Mouse (Mus musculus) lung, postnatal 36 days (tissue): ENCODE measurements around the gene Slc41a3.

Experiments used
- DNase-seq: peaks from one replicate; pipeline ENCODE4 v3.0.0; 2022; ENCODE audit warnings: mixed read lengths

Slc41a3 gene

GRCm38 (mm10) chr6:90604533-90605297 lies at the start of gene Slc41a3:
Gene Slc41a3, plus strand, starts transcription at chr6:90604725.
- peak; percentile 96 for DNase-seq

DNA sequence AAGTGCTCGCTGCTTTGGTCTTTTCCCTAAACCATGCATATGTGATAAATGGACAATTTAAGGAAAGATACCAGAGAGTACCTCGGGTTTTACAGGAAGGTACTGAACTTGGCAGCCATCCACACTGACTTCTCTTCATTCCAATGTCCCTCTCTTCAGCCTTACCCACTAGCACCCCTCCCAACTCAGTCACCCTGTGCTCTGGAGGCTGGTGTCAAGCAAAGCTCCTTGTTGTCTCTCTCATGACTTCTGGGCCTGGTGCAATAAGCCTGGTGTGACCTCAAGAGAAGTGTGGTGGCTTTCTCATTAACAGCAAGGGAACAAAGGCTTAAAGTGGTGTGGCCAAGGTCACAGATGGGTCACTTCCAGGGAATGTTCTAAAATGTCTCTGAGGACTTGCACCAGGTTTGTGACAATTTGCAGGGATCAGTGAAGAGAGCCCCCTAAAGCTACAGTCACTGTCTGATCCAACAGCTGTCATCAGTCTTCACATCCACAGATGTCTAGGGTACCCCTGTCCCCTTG lies 47.9 kb upstream of the Slc41a3 start:
- DNase-seq = peak; percentile 14

- peak; percentile 17 for DNase-seq
These were observed 47.4 kb upstream of the Slc41a3 start for GRCm38 (mm10) chr6:90557077-90557476.

GRCm38 (mm10) chr6:90557829-90558693 lies 46.5 kb upstream of the Slc41a3 start:
- peak; percentile 53 for DNase-seq

DNA sequence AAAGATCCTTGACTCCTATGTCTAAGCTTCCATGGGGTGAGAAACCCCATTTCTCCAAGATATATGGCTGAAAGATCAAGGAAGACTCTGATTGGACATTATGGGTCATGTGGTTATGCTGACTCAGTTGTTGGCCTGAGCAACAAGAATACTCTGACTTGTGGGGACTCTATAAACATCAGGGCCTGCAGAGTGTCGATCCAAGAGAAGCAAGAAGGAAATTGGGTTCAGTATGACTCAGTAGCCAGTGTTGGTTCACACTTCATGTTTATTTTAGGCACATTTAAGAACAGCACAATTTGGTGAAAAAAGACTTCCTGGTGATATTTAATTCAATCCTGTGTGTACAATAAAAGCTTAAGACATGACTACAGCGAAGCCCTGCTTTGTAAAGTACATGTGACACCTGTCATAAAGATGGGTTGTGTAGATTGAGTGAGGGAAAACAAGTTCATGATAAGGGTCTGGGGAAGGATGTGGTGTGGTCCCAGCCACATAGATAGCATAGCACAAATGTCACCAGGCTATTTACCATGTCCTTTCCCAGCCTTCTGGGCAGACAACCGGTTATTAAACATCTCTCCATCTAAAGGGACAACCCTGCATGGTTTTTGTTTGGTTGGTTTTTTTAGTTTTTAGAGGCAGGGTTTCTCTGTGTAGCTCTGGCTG lies 44.0 kb upstream of the Slc41a3 start:
- peak; percentile 15 for DNase-seq

DNA sequence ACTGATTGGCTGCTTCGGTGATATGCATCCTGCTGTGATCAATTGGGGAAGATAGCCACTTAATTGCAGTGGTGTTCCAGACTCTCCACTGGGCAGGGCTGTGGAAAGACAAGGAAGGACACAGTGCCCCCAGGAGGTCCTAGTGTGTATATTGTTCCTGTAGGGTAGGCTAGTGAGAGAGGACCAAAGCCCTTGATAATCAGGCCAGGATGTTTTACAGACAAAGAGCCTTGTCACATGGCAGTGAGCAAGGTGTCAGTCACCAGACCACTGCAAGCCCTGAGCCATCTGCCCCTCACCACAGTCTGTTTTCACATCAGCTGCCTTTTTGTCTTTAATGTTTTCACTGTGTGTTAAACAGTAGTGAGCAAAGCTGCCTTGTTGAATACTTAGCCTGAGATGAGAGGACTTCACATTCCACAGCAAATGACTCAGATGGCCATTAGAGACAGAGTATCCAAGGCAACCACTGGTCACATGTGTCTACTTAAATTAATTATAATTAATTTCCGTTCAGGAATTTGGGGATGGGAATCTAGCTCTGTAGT lies 43.2 kb upstream of the Slc41a3 start:
- DNase-seq = peak; percentile 47

DNA sequence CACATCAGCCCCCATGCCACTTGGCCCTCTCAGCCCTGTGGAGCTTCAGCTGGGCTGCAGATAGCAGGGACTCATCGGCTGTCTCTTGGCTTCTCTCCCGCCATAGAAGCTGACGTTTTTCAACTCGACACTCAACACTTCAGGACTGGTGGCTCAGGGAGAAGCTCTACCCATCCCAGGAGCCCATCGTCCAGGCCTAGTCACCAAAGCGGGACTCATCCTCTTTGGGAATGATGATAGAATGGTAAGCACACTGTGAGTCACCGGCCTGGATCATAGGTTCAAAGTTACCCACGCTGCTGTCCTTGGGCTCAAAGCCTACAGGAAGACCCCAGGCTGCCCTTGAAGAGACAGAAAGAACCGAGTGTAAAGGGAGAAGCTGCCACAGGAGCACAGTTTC lies 40.3 kb upstream of the Slc41a3 start:
- no peak for DNase-seq

GRCm38 (mm10) chr6:90565357-90566215 lies 38.9 kb upstream of the Slc41a3 start:
- no peak for DNase-seq

GRCm38 (mm10) chr6:90567486-90567885 lies 37.0 kb upstream of the Slc41a3 start:
- no peak for DNase-seq

- DNase-seq = no peak
These were observed 36.6 kb upstream of the Slc41a3 start for GRCm38 (mm10) chr6:90567928-90568327.

- DNase-seq = no peak
These were observed 35.8 kb upstream of the Slc41a3 start for GRCm38 (mm10) chr6:90568721-90569120.

- no peak for DNase-seq
These were observed 34.7 kb upstream of the Slc41a3 start for GRCm38 (mm10) chr6:90569736-90570383.

DNA sequence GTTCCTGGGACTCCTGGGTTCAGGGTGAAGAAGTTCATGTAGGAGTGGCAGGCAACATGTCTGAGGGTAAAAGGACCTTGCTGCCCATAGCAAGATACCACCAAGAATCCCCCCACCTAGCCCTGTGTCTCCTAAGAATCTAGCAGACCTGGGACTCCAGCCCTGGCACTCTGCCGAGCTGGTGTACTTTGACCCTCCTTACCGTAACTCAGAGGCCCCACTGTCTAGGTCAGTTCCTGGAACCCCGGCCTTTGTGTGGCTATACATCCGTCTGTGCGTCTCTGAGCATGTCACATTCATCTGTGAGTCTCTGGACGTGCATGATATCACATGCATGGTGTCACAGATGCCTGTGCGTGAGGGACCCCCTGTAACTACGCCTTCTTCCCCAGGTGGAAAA lies 34.1 kb upstream of the Slc41a3 start:
- DNase-seq = no peak

DNA sequence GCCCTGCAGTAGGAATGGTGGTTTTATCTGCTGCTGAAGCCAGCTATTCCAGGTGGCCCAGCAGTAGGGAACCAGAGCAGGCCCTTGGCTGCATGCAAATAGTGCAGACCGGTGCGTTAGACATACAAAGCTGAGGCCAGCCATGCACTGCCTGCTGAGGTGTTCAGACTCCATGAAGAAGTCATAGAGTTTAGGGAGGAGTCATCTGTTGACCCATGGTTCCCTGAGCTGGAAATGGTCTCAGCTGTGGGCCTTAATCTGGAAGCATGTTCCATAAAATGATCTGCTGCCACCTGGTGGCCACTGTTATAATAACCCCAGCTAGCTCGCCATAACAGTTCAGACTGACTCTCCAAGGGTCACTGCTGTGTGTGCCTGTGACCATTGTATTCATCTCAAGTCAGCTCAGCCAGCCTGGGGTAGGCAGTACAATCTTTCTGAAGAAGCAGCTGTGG lies 29.2 kb upstream of the Slc41a3 start:
- DNase-seq = peak; percentile 87

GRCm38 (mm10) chr6:90578174-90578573 lies 26.4 kb upstream of the Slc41a3 start:
- no peak for DNase-seq

DNA sequence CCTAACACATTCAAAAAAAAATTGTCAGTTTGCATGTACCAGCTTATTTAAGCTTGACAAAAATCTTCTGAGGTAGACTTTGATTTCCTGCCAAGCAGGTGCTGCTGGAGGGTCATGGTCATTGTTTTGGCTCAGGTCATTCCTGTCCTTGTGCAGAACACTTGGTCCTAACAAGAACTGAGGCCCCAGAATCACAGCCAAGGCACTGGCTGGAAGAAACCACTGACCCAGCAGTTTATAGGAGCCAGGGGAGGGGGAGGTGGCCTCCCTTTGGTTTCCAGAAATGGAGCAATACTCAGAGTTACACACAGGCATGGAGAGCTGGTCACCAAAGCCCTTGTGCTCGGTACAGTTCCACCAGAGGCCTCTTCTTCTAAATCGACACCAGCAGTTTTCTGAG lies 22.2 kb upstream of the Slc41a3 start:
- no peak for DNase-seq

- peak; percentile 15 for DNase-seq
These were observed 16.4 kb upstream of the Slc41a3 start for GRCm38 (mm10) chr6:90588113-90588512.

DNA sequence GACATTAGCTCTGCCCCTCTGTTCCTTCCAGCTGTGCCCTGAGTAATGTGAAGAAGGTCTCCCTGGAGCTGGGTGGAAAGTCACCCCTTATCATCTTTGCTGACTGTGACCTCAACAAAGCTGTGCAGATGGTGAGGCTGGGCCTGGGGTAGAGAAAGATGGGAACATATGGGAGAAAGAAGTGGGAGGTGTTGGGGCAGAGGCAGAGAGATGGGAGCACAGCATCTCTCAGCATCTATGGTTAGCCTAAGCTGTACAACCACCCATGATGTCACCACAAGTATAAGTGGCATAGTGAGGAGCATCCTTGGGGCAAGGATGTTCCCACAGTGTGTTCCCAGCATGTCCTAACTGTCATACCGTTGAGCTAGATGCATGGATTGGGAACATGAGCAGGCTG lies 13.8 kb upstream of the Slc41a3 start:
- DNase-seq = no peak

DNA sequence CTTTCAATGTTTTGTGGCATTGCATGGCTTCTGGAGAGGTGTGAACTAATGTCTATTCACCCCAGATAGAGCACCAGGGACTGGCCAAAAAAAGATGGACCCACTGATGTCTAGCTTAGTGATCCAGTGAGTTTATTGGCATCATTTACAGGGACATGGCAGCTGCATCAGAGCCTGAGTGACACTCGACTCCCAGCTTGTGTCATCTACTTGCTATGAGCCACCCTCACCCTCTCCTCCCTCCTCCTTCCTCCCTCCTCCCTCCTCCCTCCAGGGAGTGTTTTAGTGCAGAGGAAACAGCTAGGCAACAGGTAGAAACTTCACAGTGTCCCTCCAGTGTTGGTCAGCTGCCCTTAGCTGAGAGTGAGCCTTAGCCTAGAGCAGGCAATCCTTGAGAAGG lies 9.6 kb upstream of the Slc41a3 start:
- DNase-seq = no peak

GRCm38 (mm10) chr6:90597060-90597459 lies 7.5 kb upstream of the Slc41a3 start:
- no peak for DNase-seq

- DNase-seq = no peak
These were observed 6.9 kb upstream of the Slc41a3 start for GRCm38 (mm10) chr6:90597592-90597991.
